ENCODE assay signal across 9 mouse cellular contexts in the genomic region with DNA sequence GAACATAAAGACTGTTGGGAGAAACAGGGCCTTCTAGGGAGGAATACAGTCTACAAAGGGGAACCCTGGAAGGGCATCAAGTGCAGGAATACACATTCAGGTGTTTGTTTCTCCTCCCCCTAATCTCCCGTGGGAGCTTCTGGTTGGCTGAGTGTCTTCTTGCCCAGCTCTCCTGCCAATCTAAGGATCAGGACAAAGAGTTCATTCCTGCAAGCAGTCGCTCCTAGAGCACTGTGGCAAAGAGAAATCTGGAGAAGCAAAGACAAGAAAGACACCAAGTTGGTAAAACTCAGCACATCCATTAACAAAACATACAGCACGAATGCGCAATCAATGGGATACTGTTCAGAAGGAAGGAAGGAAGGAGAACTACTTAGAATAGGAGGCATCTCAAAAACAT. TPM values are rescaled to one million over a fixed set of nuclear protein-coding genes. Genes with fewer than 3 reads are reported as not detected.
DNase-seq lines count a peak whose midpoint lies in the region; ATAC-seq and TF ChIP-seq lines count a peak whose summit lies in the region.
"Had no signal": no experiment of that assay in that cellular context is flagged by ENCODE, and none has a peak within 500 bp of the region (broad histone marks: within the 10 kb centered on the region; RNA-seq: fewer than 3 reads in every experiment).

No protein-coding gene starts in this region.

- H3K27me3 ChIP-seq in heart, embryonic 12.5 days (replicated peaks) = 0 out of 2 replicates have a peak, but pooled peaks cover under 1% of the 10 kb centered on the region
- H3K27me3 ChIP-seq in hindbrain, embryonic 13.5 days = no peaks in the 10 kb centered on the region
- H3K27me3 ChIP-seq in liver, postnatal 0 days (ENCODE audit: insufficient read depth, low read length) = no peaks in the 10 kb centered on the region

- 73% methylated on average over 4 of the region's 4 CpGs for WGBS in heart, embryonic 12.5 days
- 77% methylated on average over 4 of the region's 4 CpGs for WGBS in hindbrain, embryonic 13.5 days
- WGBS in liver, postnatal 0 days (ENCODE audit: insufficient replicate concordance) = 73% methylated on average over 4 of the region's 4 CpGs

- no peak for TF ChIP-seq POLR2A in bone marrow macrophage, adult 2 months (IDR thresholded peaks at IDR 0.05; ENCODE audit: borderline replicate concordance, low read depth, low read length)

- no peak for TF ChIP-seq CTCF in bone marrow macrophage, adult 2 months (IDR thresholded peaks at IDR 0.05; ENCODE audit: low read depth, low read length)
- no peak for TF ChIP-seq CTCF in liver, postnatal 0 days (IDR thresholded peaks at IDR 0.05; ENCODE audit: low read depth)

- H3K4me1 ChIP-seq in heart, embryonic 12.5 days (replicated peaks) = peaks cover 8% of the 10 kb centered on the region; the same call in 1 of the 2 replicates
- peaks cover 10% of the 10 kb centered on the region for H3K4me1 ChIP-seq in bone marrow macrophage, adult 2 months (ENCODE audit: control insufficient read depth, insufficient read depth, low read length)
- peaks cover 11% of the 10 kb centered on the region for H3K4me1 ChIP-seq in hindbrain, embryonic 13.5 days (replicated peaks)
- H3K4me1 ChIP-seq in liver, postnatal 0 days (ENCODE audit: insufficient read depth) = peaks cover 9% of the 10 kb centered on the region

- intact Hi-C loops in left cerebral cortex, postnatal 36 days (cut with DNase I) = no loop called here

- TF ChIP-seq EP300 in liver, postnatal 0 days (IDR thresholded peaks at IDR 0.05; ENCODE audit: low read depth) = no peak

- H3K36me3 ChIP-seq in heart, embryonic 12.5 days = no peaks in the 10 kb centered on the region; the same call in 1 of the 2 replicates
- no peaks in the 10 kb centered on the region for H3K36me3 ChIP-seq in hindbrain, embryonic 13.5 days
- H3K36me3 ChIP-seq in liver, postnatal 0 days (replicated peaks; ENCODE audit: insufficient read depth, low read length) = no peaks in the 10 kb centered on the region

- ATAC-seq in heart, embryonic 12.5 days (ENCODE audit: insufficient number of reproducible peaks, low FRiP score) = no peak
- no peak for ATAC-seq in hindbrain, embryonic 13.5 days (ENCODE audit: low FRiP score)
- ATAC-seq in liver, postnatal 0 days = no peak

- peak overlapping the region; percentile 72 for H3K4me2 ChIP-seq in heart, embryonic 12.5 days
- peak overlapping the region; percentile 63 for H3K4me2 ChIP-seq in hindbrain, embryonic 13.5 days
- H3K4me2 ChIP-seq in liver, postnatal 0 days (ENCODE audit: low read depth, low read length) = peak overlapping the region; percentile 79

- DNase-seq in heart, adult 18-20 months = no peak
- DNase-seq in liver, postnatal 0 days = no peak
- DNase-seq in embryo, embryonic 9.5 days (ENCODE audit: extremely low spot score) = no peak
- DNase-seq in gastrocnemius, postnatal 10 days = no peak
- DNase-seq in left cerebral cortex, postnatal 36 days (ENCODE audit: low spot score in 2 of 2) = no peak
- DNase-seq: embryo, embryonic 11 days had no signal

- peak overlapping the region; percentile 63; the same call in 1 of the 2 replicates for H3K4me3 ChIP-seq in heart, embryonic 12.5 days
- H3K4me3 ChIP-seq in bone marrow macrophage, adult 2 months (ENCODE audit: insufficient read depth, low read length) = peak overlapping the region; percentile 88
- no peak overlapping the region; the same call in 1 of the 2 replicates for H3K4me3 ChIP-seq in hindbrain, embryonic 13.5 days
- peak overlapping the region; percentile 69 for H3K4me3 ChIP-seq in liver, postnatal 0 days (ENCODE audit: low read depth, low read length)

- peak overlapping the region; percentile 78; the same call in 1 of the 2 replicates for H3K9ac ChIP-seq in heart, embryonic 12.5 days
- peak overlapping the region; percentile 76; the same call in 1 of the 2 replicates for H3K9ac ChIP-seq in hindbrain, embryonic 13.5 days
- peak overlapping the region; percentile 81; the same call in 1 of the 2 replicates for H3K9ac ChIP-seq in liver, postnatal 0 days (replicated peaks)

- no peak overlapping the region for H3K27ac ChIP-seq in heart, embryonic 12.5 days (ENCODE audit: poor library complexity, severe bottlenecking)
- no peak overlapping the region for H3K27ac ChIP-seq in bone marrow macrophage, adult 2 months (ENCODE audit: insufficient read depth, low read depth, low read length)
- no peak overlapping the region for H3K27ac ChIP-seq in hindbrain, embryonic 13.5 days
- H3K27ac ChIP-seq in liver, postnatal 0 days (ENCODE audit: low read depth) = peak overlapping the region; percentile 92

- H3K9me3 ChIP-seq in heart, embryonic 12.5 days (replicated peaks) = no peaks in the 10 kb centered on the region
- H3K9me3 ChIP-seq in hindbrain, embryonic 13.5 days = no peaks in the 10 kb centered on the region
- no peaks in the 10 kb centered on the region for H3K9me3 ChIP-seq in liver, postnatal 0 days (ENCODE audit: low read length)

RNA-seq across cellular contexts. Expression of a gene that starts 1.4 kb away (rescaled TPM):
- 30.6 and 36.3 TPM in 2 replicates for polyA plus RNA-seq in heart, embryonic 12.5 days (2016; fragmentation: Nextera tagmentation; extraction: Ambion mirVana)
- total RNA-seq in heart, adult 18-20 months (2021) = 10 to 100 TPM; 56.1 to 60.9 TPM
- polyA plus RNA-seq in bone marrow macrophage, adult 2 months (2012; ENCODE audit: insufficient read depth, insufficient read length, missing spikeins) = 20.2 and 20.7 TPM in 2 replicates
- 13.6 and 14.3 TPM in 2 replicates for polyA plus RNA-seq in hindbrain, embryonic 13.5 days (2015; fragmentation: Nextera tagmentation; extraction: Ambion mirVana)
- polyA plus RNA-seq in liver, postnatal 0 days (2015; fragmentation: Nextera tagmentation; extraction: Ambion mirVana) = 14.1 and 14.4 TPM in 2 replicates
- 10 to 100 TPM; 39.7 to 44.0 TPM for total RNA-seq in gastrocnemius, postnatal 10 days (2021)
- total RNA-seq in left cerebral cortex, postnatal 36 days (2021) = 10 to 100 TPM; 36.8 to 43.9 TPM
